Mouse (Mus musculus): Measurements from ENCODE around the gene Pcdh15. TPM values are rescaled to one million over a fixed set of nuclear protein-coding genes. Genes with fewer than 3 reads are reported as not detected.

Pcdh15 gene
- polyA plus RNA-seq, 3 experiments from 2014 or later: 0.32 TPM; not detected in 2

GRCm38 (mm10) chr10:74607683-74608082 lies 1508.5 kb downstream of the Pcdh15 start:
- ATAC-seq: no peak

- ATAC-seq: no peak
These were observed 1522.7 kb downstream of the Pcdh15 start for GRCm38 (mm10) chr10:74621837-74622236.

- ATAC-seq: no peak
These were observed 1526.6 kb downstream of the Pcdh15 start for GRCm38 (mm10) chr10:74625715-74626114.

- ATAC-seq: no peak
These were observed 1527.5 kb downstream of the Pcdh15 start for GRCm38 (mm10) chr10:74626596-74626995.

GRCm38 (mm10) chr10:74631314-74631713 lies 1532.2 kb downstream of the Pcdh15 start:
- ATAC-seq: no peak

GRCm38 (mm10) chr10:74637040-74637439 lies 1537.9 kb downstream of the Pcdh15 start:
- ATAC-seq: no peak

GRCm38 (mm10) chr10:74642125-74642524 lies 1543.0 kb downstream of the Pcdh15 start:
- no peak for ATAC-seq

- no peak for ATAC-seq
These were observed 1564.0 kb downstream of the Pcdh15 start for GRCm38 (mm10) chr10:74663171-74663570.

- ATAC-seq: no peak
These were observed 1580.9 kb downstream of the Pcdh15 start for GRCm38 (mm10) chr10:74680016-74680491.

GRCm38 (mm10) chr10:74680559-74680958 lies 1581.4 kb downstream of the Pcdh15 start:
- ATAC-seq: no peak
